Mouse (Mus musculus) kidney, embryonic 14.5 days (tissue): Measurements from ENCODE around the gene Tigd3. TPM values are rescaled to one million over a fixed set of nuclear protein-coding genes. Genes with fewer than 3 reads are reported as not detected.

Experiments
- ATAC-seq: fragments of 200-750 bp; cut with Nextera tagmentation; 2 replicates; pipeline ENCODE4 v1.8.0; 2017; ENCODE audit warnings: moderate number of reproducible peaks, mild to moderate bottlenecking, moderate TSS enrichment, moderate library complexity; ENCODE audit not compliant: low FRiP score, low TSS enrichment
- H3K27ac ChIP-seq: fragments of 300-500 bp; sonication (generic); 2 replicates; pipeline ENCODE4 v1.5.1; 2014; ENCODE audit warnings: low read depth, mild to moderate bottlenecking, low read length, moderate library complexity, mixed read lengths
- H3K27me3 ChIP-seq: fragments of 300-500 bp; sonication (generic); 2 replicates; pipeline ENCODE4 v1.6.1; 2014; ENCODE audit warnings: mild to moderate bottlenecking, low read length; ENCODE audit not compliant: control insufficient read depth, insufficient read depth
- H3K36me3 ChIP-seq: fragments of 300-500 bp; sonication (generic); 2 replicates; pipeline ENCODE4 v1.6.1; 2014; ENCODE audit warnings: low read length, mixed read lengths; ENCODE audit not compliant: control insufficient read depth, insufficient read depth
- H3K4me1 ChIP-seq: fragments of 300-500 bp; sonication (generic); 2 replicates; pipeline ENCODE4 v1.6.1; 2014; ENCODE audit warnings: low read length, mixed read lengths; ENCODE audit not compliant: control insufficient read depth, insufficient read depth
- H3K4me2 ChIP-seq: fragments of 300-500 bp; sonication (generic); replicated peaks from 2 replicates; pipeline ENCODE4 v1.6.1; 2014; ENCODE audit warnings: low read depth, mild to moderate bottlenecking, low read length
- H3K4me3 ChIP-seq: fragments of 300-500 bp; sonication (generic); 2 replicates; pipeline ENCODE4 v1.5.1; 2014; ENCODE audit warnings: mild to moderate bottlenecking, low read length
- H3K9ac ChIP-seq: fragments of 300-500 bp; sonication (generic); 2 replicates; pipeline ENCODE4 v1.6.1; 2014; ENCODE audit warnings: low read depth, mild to moderate bottlenecking, low read length, moderate library complexity
- H3K9me3 ChIP-seq: fragments of 300-500 bp; sonication (generic); 2 replicates; pipeline ENCODE4 v1.6.1; 2016; ENCODE audit warnings: low read length; ENCODE audit not compliant: control insufficient read depth
- WGBS: fragments of 180-500 bp; shearing (Covaris S2); extraction: QIAGEN DNeasy Blood & Tissue Kit; methylation state at CpG from one replicate; pipeline ENCODE4 v1.1.7; 2014; 5-methylcytosine and 5-hydroxymethylcytosine counted together
- polyA plus RNA-seq: library from polyadenylated mRNA; unstranded; fragments of >200 nt; fragmentation: Nextera tagmentation; extraction: Ambion mirVana; gene quantifications from 2 replicates; pipeline ENCODE4 v1.2.1, GENCODE M21; 2014

Tigd3 gene
- 2.9 and 4.0 TPM in 2 replicates for polyA plus RNA-seq

DNA sequence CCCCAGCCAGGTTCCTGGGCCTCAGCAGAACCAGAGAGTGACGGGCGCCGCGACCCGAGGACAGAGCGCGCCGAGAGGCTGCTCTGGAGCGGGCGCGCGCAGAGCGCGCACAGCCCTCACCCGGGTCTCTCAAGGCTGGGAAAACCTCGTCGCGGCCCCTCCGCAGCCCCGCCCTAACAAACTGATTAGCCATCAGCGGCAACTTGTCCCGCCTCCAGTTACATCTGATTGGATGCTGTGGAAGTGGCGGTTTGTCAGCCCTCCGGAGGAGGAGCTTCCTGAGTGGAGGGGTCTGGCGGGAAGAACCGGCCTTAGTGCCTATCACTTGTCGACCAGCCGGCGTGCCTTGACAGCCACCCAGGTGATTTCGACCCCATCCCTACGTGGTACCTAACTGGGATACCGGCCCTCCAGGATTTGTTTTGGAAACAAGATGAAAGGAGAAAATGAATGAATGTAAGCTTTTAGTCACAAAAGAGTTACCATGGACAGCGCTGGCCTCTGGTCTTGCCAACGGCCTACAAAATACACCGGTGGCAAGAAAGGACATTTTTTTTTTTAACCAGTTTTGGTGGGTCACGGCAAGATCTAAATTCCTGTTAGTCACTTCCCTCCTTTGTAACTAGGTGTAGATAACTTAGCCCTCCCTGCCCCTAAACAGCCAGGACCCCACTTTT is at the start of gene Tigd3:
Tigd3 (minus strand) TSS at position 148 of the 677 bp plus-strand sequence.
- Histone ChIP-seq H3K36me3 (peaks cover 34% of the 10 kb centered on the region), H3K27me3 (no peaks in the 10 kb centered on the region), H3K4me2 (peak within 1 kb of the TSS; percentile 93), H3K9ac (peak within 1 kb of the TSS; percentile 79), H3K9me3 (no peaks in the 10 kb centered on the region), H3K4me3 (peak within 1 kb of the TSS; percentile 64), H3K27ac (no peak within 1 kb of the TSS), H3K4me1 (peaks cover 10% of the 10 kb centered on the region; the same call in 1 of the 2 replicates)
- peak; percentile 97 for ATAC-seq
- 2% methylated on average over 36 of the region's 36 CpGs for WGBS

- H3K27ac ChIP-seq: no peak overlapping the region
- peaks cover 23% of the 10 kb centered on the region for H3K4me1 ChIP-seq
- H3K9ac ChIP-seq: no peak overlapping the region
- peaks cover 58% of the 10 kb centered on the region for H3K36me3 ChIP-seq
- no peak for ATAC-seq
- H3K27me3 ChIP-seq: no peaks in the 10 kb centered on the region
- H3K4me2 ChIP-seq: no peak overlapping the region
- 92% methylated on average over 15 of the region's 15 CpGs for WGBS
- no peak overlapping the region for H3K4me3 ChIP-seq
- H3K9me3 ChIP-seq: no peaks in the 10 kb centered on the region
Observed at GRCm38 (mm10) chr19:5943404-5943803, 49.5 kb upstream of the Tigd3 start.

DNA sequence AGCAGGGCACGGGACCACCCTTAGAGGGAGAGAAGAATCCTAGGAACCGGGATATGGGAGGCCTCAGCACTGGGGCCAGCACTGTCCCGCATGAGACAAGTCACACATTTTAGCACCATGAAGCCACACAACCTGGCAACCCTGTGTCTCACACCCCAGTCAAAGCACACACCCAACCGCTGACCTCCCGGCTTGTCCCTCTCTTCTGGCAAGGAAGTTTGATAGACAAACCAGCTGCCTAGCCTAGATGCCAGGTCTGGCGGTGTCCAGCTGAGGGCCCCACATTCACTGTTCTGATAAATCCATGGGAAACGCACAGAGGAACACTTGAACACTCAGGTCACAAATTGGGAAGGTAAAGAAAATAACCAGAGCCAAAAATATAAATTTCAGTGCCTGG is 48.6 kb upstream of the Tigd3 start:
- Histone ChIP-seq H3K27ac (no peak overlapping the region), H3K4me2 (no peak overlapping the region), H3K4me3 (no peak overlapping the region), H3K36me3 (peaks cover 50% of the 10 kb centered on the region), H3K9ac (no peak overlapping the region), H3K27me3 (no peaks in the 10 kb centered on the region), H3K9me3 (no peaks in the 10 kb centered on the region), H3K4me1 (peaks cover 30% of the 10 kb centered on the region)
- WGBS: 92% methylated on average over 7 of the region's 7 CpGs
- no peak for ATAC-seq

GRCm38 (mm10) chr19:5940656-5941055 is 46.7 kb upstream of the Tigd3 start:
- WGBS: 88% methylated on average over 10 of the region's 10 CpGs
- no peak for ATAC-seq
- peak overlapping the region; percentile 10; the same call in 1 of the 2 replicates for H3K27ac ChIP-seq
- H3K4me1 ChIP-seq: peaks cover 33% of the 10 kb centered on the region
- H3K4me2 ChIP-seq: no peak overlapping the region
- no peaks in the 10 kb centered on the region for H3K27me3 ChIP-seq
- H3K9me3 ChIP-seq: no peaks in the 10 kb centered on the region
- peaks cover 39% of the 10 kb centered on the region for H3K36me3 ChIP-seq
- no peak overlapping the region for H3K4me3 ChIP-seq
- no peak overlapping the region for H3K9ac ChIP-seq

- Histone ChIP-seq H3K27me3 (no peaks in the 10 kb centered on the region), H3K4me2 (no peak overlapping the region), H3K27ac (peak overlapping the region; percentile 19; the same call in 1 of the 2 replicates), H3K36me3 (peaks cover 34% of the 10 kb centered on the region), H3K9me3 (no peaks in the 10 kb centered on the region), H3K4me3 (no peak overlapping the region), H3K9ac (no peak overlapping the region), H3K4me1 (peaks cover 33% of the 10 kb centered on the region)
- ATAC-seq: no peak
- WGBS: 47% methylated on average over 4 of the region's 4 CpGs
Observed at GRCm38 (mm10) chr19:5940173-5940572, 46.2 kb upstream of the Tigd3 start.

- H3K4me3 ChIP-seq: no peak overlapping the region
- no peak for ATAC-seq
- H3K27ac ChIP-seq: peak overlapping the region; percentile 19; the same call in 1 of the 2 replicates
- H3K4me1 ChIP-seq: peaks cover 33% of the 10 kb centered on the region
- 89% methylated on average over 5 of the region's 5 CpGs for WGBS
- H3K27me3 ChIP-seq: no peaks in the 10 kb centered on the region
- H3K9me3 ChIP-seq: no peaks in the 10 kb centered on the region
- H3K9ac ChIP-seq: no peak overlapping the region
- H3K4me2 ChIP-seq: no peak overlapping the region
- peaks cover 33% of the 10 kb centered on the region for H3K36me3 ChIP-seq
Observed at GRCm38 (mm10) chr19:5939715-5940114, 45.8 kb upstream of the Tigd3 start.

GRCm38 (mm10) chr19:5938516-5938915 is 44.6 kb upstream of the Tigd3 start:
- H3K36me3 ChIP-seq: peaks cover 27% of the 10 kb centered on the region
- no peaks in the 10 kb centered on the region for H3K27me3 ChIP-seq
- H3K9ac ChIP-seq: no peak overlapping the region
- ATAC-seq: no peak
- no peaks in the 10 kb centered on the region for H3K9me3 ChIP-seq
- H3K27ac ChIP-seq: no peak overlapping the region
- H3K4me1 ChIP-seq: peaks cover 28% of the 10 kb centered on the region
- no peak overlapping the region for H3K4me3 ChIP-seq
- H3K4me2 ChIP-seq: no peak overlapping the region
- WGBS: 88% methylated on average over 6 of the region's 6 CpGs

- H3K4me1 ChIP-seq: peaks cover 28% of the 10 kb centered on the region
- H3K36me3 ChIP-seq: peaks cover 22% of the 10 kb centered on the region
- no peaks in the 10 kb centered on the region for H3K9me3 ChIP-seq
- no peaks in the 10 kb centered on the region for H3K27me3 ChIP-seq
- H3K27ac ChIP-seq: no peak overlapping the region
- no peak overlapping the region for H3K9ac ChIP-seq
- no peak overlapping the region for H3K4me3 ChIP-seq
- WGBS: 32% methylated on average over 14 of the region's 14 CpGs
- no peak for ATAC-seq
- H3K4me2 ChIP-seq: no peak overlapping the region
Observed at GRCm38 (mm10) chr19:5937836-5938406, 44.0 kb upstream of the Tigd3 start.

GRCm38 (mm10) chr19:5937095-5937835 is 43.3 kb upstream of the Tigd3 start:
- Histone ChIP-seq H3K4me1 (peaks cover 28% of the 10 kb centered on the region), H3K36me3 (peaks cover 17% of the 10 kb centered on the region), H3K27ac (no peak overlapping the region), H3K9ac (no peak overlapping the region), H3K4me2 (no peak overlapping the region), H3K9me3 (no peaks in the 10 kb centered on the region), H3K27me3 (no peaks in the 10 kb centered on the region), H3K4me3 (no peak overlapping the region)
- ATAC-seq: no peak
- 83% methylated on average over 21 of the region's 21 CpGs for WGBS
